Mouse (Mus musculus) heart, adult 2 months (tissue): Measurements from ENCODE around the gene Nucb1. TPM values are rescaled to one million over a fixed set of nuclear protein-coding genes. Genes with fewer than 3 reads are reported as not detected.

Experiments
- DNase-seq, 2 experiments: peaks; one replicate each; pipeline ENCODE4 v3.0.0; 2021
- H3K27ac ChIP-seq: fragments of 200-600 bp; 2 replicates; pipeline ENCODE4 v1.8.1; 2022
- H3K27me3 ChIP-seq: fragments of 200-500 bp; 2 replicates; pipeline ENCODE4 v1.6.1; 2012; ENCODE audit warnings: mild to moderate bottlenecking, low read length, inconsistent platforms, mixed read lengths; ENCODE audit not compliant: control insufficient read depth, insufficient read depth
- H3K36me3 ChIP-seq: fragments of 200-500 bp; 2 replicates; pipeline ENCODE4 v1.6.1; 2012; ENCODE audit warnings: low read length, inconsistent platforms; ENCODE audit not compliant: control insufficient read depth, insufficient read depth
- H3K4me1 ChIP-seq: fragments of 200-500 bp; 2 replicates; pipeline ENCODE4 v1.6.1; 2011; ENCODE audit warnings: low read length; ENCODE audit not compliant: control insufficient read depth, insufficient read depth
- H3K4me3 ChIP-seq: fragments of 200-600 bp; 2 replicates; pipeline ENCODE4 v1.8.1; 2022
- H3K79me2 ChIP-seq: fragments of 200-500 bp; replicated peaks from 2 replicates; pipeline ENCODE4 v1.6.1; 2012; ENCODE audit warnings: mild to moderate bottlenecking, inconsistent platforms, low read length, moderate library complexity, mixed read lengths; ENCODE audit not compliant: control insufficient read depth, insufficient read depth
- H3K9ac ChIP-seq: fragments of 200-500 bp; 2 replicates; pipeline ENCODE4 v1.6.1; 2012; ENCODE audit warnings: low read depth, mild to moderate bottlenecking, control low read depth, inconsistent platforms, low read length, mixed read lengths
- CTCF ChIP-seq: fragments of 200-600 bp; IDR thresholded peaks from 2 replicates; pipeline ENCODE4 v1.8.1; 2022; ENCODE audit warnings: antibody characterized with exemption, mild to moderate bottlenecking, moderate library complexity
- EP300 ChIP-seq: fragments of 200-500 bp; IDR thresholded peaks from 2 replicates; pipeline ENCODE4 v1.6.1; 2011; ENCODE audit warnings: low read depth, low read length, control low read depth; ENCODE audit not compliant: insufficient read depth
- POLR2A ChIP-seq: fragments of 200-500 bp; IDR thresholded peaks from 2 replicates; pipeline ENCODE4 v1.6.1; 2011; ENCODE audit warnings: mild to moderate bottlenecking, low read depth, low read length, control low read depth; ENCODE audit not compliant: insufficient read depth
- WGBS: fragments of 180-500 bp; shearing (Covaris S2); methylation state at CpG from one replicate; pipeline ENCODE4 v1.1.7; 2018; 5-methylcytosine and 5-hydroxymethylcytosine counted together
- intact Hi-C: fragments of 180-260 bp; cut with DNase I; formaldehyde crosslinking; loops from one replicate; pipeline ENCODE4 v1.15.1; 2025
- polyA plus RNA-seq: library from polyadenylated mRNA; depleted of rRNA; stranded (reverse); fragments of >200 nt; gene quantifications from 2 replicates; pipeline ENCODE4 v1.2.3, GENCODE M21; 2012
- total RNA-seq, 2 experiments: library from RNA; stranded (reverse); gene quantifications; 2 replicates each; pipeline ENCODE4 v1.2.3; 2021

Gene Nucb1
- total and polyA plus RNA-seq, 3 experiments = 132 to 177 (median 152) TPM

- peaks cover 2% of the 10 kb centered on the region for H3K4me1 ChIP-seq
- H3K27ac ChIP-seq = peak overlapping the region; percentile 82
- no peak overlapping the region for H3K9ac ChIP-seq
- H3K4me3 ChIP-seq = no peak overlapping the region
- intact Hi-C loops = loop anchor here (2.0 kb wide), 1 partner anchor 14 kb away; no protein-coding TSS in a partner anchor
- H3K27me3 ChIP-seq = no peaks in the 10 kb centered on the region
- peak; percentile 46 to 59 for DNase-seq
- no peaks in the 10 kb centered on the region for H3K36me3 ChIP-seq
- no peaks in the 10 kb centered on the region for H3K79me2 ChIP-seq
- TF ChIP-seq EP300 (no peak), POLR2A (no peak), CTCF (no peak)
- WGBS = 68% methylated on average over 9 of the region's 9 CpGs
These were observed 15.7 kb downstream of the Nucb1 start for GRCm38 (mm10) chr7:45494548-45494947.

GRCm38 (mm10) chr7:45492951-45493350 lies 17.3 kb downstream of the Nucb1 start:
- no peak overlapping the region for H3K4me3 ChIP-seq
- TF ChIP-seq CTCF (no peak), POLR2A (no peak), EP300 (peak; percentile 58; the same call in 1 of the 2 replicates)
- intact Hi-C loops = loop anchor here (2.0 kb wide), 1 partner anchor 32 kb away; no protein-coding TSS in a partner anchor
- no peaks in the 10 kb centered on the region for H3K27me3 ChIP-seq
- H3K27ac ChIP-seq = peak overlapping the region; percentile 82
- no peaks in the 10 kb centered on the region for H3K36me3 ChIP-seq
- peaks cover 4% of the 10 kb centered on the region for H3K4me1 ChIP-seq
- WGBS = 57% methylated on average over 5 of the region's 5 CpGs
- H3K9ac ChIP-seq = no peak overlapping the region
- H3K79me2 ChIP-seq = no peaks in the 10 kb centered on the region
- peak; percentile 52 to 62 for DNase-seq

- intact Hi-C loops = loop anchor here (2.0 kb wide), 1 partner anchor 32 kb away; no protein-coding TSS in a partner anchor
- TF ChIP-seq POLR2A (no peak), CTCF (no peak), EP300 (no peak)
- DNase-seq = no peak
- no peaks in the 10 kb centered on the region for H3K36me3 ChIP-seq
- peaks cover 4% of the 10 kb centered on the region for H3K4me1 ChIP-seq
- H3K4me3 ChIP-seq = no peak overlapping the region
- no peaks in the 10 kb centered on the region for H3K27me3 ChIP-seq
- no peaks in the 10 kb centered on the region for H3K79me2 ChIP-seq
- peak overlapping the region; percentile 82 for H3K27ac ChIP-seq
- WGBS = 93% methylated on average over 8 of the region's 8 CpGs
- no peak overlapping the region for H3K9ac ChIP-seq
These were observed 17.9 kb downstream of the Nucb1 start for GRCm38 (mm10) chr7:45492225-45492844.

GRCm38 (mm10) chr7:45491264-45491663 lies 18.9 kb downstream of the Nucb1 start:
- Histone ChIP-seq H3K4me3 (no peak overlapping the region), H3K79me2 (no peaks in the 10 kb centered on the region), H3K4me1 (peaks cover 4% of the 10 kb centered on the region), H3K36me3 (no peaks in the 10 kb centered on the region), H3K27ac (peak overlapping the region; percentile 41; the same call in 1 of the 2 replicates), H3K27me3 (no peaks in the 10 kb centered on the region), H3K9ac (no peak overlapping the region)
- WGBS = 15% methylated on average over 3 of the region's 3 CpGs
- DNase-seq = no peak
- no peak for TF ChIP-seq EP300
- 0 out of 2 replicates have a peak, but pooled peaks have one; percentile 8 for TF ChIP-seq POLR2A
- intact Hi-C loops = no loop called here

GRCm38 (mm10) chr7:45490822-45491221 lies 19.4 kb downstream of the Nucb1 start:
- Histone ChIP-seq H3K9ac (no peak overlapping the region), H3K4me3 (no peak overlapping the region), H3K27me3 (no peaks in the 10 kb centered on the region), H3K79me2 (no peaks in the 10 kb centered on the region), H3K36me3 (no peaks in the 10 kb centered on the region), H3K27ac (peak overlapping the region; percentile 41; the same call in 1 of the 2 replicates), H3K4me1 (peaks cover 4% of the 10 kb centered on the region)
- intact Hi-C loops = no loop called here
- 54% methylated on average over 9 of the region's 9 CpGs for WGBS
- no peak for TF ChIP-seq EP300
- TF ChIP-seq CTCF = no peak
- TF ChIP-seq POLR2A = no peak
- DNase-seq = no peak

GRCm38 (mm10) chr7:45489578-45489977 lies 20.6 kb downstream of the Nucb1 start:
- Histone ChIP-seq H3K4me1 (peaks cover 4% of the 10 kb centered on the region), H3K27me3 (no peaks in the 10 kb centered on the region), H3K36me3 (no peaks in the 10 kb centered on the region), H3K27ac (no peak overlapping the region), H3K9ac (no peak overlapping the region), H3K4me3 (no peak overlapping the region), H3K79me2 (no peaks in the 10 kb centered on the region)
- TF ChIP-seq EP300 (no peak), CTCF (no peak), POLR2A (no peak)
- DNase-seq = no peak
- intact Hi-C loops = no loop called here
- WGBS = 73% methylated on average over 7 of the region's 7 CpGs
